Mouse (Mus musculus) neutrophil, adult 5-6 weeks (primary cell): Measurements from ENCODE around the gene Gorasp1. TPM values are rescaled to one million over a fixed set of nuclear protein-coding genes. Genes with fewer than 3 reads are reported as not detected.
A peak's percentile ranks its signal among the peaks of the same experiment; 100 is the strongest.

ENCODE experiments used
- ATAC-seq: fragments of 151-379, 151-347 bp; 2 replicates; pipeline ENCODE4 v1.8.0; 2017; ENCODE audit warnings: mild to moderate bottlenecking, moderate TSS enrichment; ENCODE audit not compliant: insufficient number of reproducible peaks, poor library complexity, low FRiP score, severe bottlenecking; ENCODE audit errors: extremely low read depth
- total RNA-seq: library from RNA; stranded (forward); fragments of 200-1000 nt; gene quantifications from 2 replicates; pipeline ENCODE4 v1.2.3, GENCODE M21; 2017

The Gorasp1 gene
- total RNA-seq, 1 experiment from 2014 or later = 3.6 TPM

DNA sequence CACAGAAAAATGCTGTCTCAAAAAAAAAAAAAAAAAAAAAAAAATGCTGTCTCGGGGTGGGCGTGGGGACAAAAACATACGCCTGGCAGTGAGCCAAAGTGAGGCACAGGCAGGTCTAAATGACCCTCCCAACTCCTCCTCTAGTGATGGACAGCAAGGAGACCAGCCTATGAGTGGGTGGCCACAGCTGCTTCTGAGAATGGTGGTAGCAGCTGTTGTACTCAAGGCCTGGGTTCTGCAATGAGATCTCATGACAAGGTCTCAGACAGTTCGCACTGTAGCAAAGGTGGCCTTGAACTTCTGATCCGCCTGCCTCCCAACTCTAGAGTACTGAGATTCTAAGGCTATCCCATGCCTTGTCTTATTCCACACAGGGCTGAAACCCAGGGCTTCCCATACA is 4.0 kb upstream of the Gorasp1 start:
- no peak for ATAC-seq

DNA sequence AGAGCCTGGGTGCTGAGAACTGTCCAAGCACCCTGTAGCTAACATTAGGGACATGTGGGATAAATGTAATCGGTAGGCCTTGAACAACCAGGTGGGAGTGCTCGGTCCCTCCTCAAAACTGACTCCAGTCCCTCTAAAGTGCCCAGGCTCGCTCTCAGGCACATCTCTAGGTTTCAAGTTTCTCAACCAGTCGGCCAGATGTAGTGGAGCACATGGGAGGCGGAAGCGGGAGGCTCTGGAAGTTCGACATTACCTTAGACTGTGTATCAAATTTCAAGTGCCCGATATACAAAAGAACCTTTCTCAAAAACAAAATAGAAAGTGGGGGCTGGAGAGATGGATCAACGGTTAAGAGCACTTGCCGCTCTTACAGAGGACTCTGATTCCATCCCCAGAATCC is 2.3 kb upstream of the Gorasp1 start:
- no peak for ATAC-seq

DNA sequence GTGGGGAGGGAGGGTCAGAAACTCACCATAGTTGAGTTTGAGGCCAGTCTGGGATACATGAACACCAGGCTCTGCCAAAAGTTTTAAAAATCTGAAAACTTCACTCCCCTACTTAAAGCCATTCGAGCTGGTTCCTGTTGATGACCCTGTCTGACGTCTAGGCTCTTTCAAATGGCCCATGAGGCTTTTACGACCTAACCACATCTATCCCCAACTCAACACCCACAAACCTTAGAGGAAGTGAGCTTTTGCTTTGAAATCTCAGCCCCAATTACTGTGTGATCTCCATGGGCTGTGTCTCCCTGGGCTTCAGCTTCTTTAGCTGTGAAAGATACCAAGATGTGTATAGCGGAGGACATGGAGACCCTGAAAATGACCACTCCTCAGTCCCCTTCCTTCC is 1.1 kb upstream of the Gorasp1 start:
- no peak for ATAC-seq

DNA sequence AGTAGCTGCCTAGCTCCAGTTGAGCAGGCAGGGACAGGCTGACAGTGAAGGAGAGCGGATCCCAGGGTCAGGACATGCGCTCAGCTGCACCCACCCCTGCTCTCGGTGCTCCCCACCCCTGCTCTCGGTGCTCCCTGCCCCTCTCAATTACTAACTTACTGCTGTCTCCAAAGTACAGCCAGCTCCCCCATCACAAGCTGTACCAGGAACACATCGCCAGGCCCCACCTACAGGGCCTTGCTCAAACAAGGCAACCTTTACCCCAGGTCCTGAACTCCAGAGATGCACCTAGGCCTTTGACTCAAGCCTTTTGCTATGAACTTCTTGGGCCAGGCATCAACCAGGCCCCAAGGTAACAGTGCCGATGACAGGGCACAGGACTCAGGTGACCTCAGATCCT is 3.7 kb downstream of the Gorasp1 start:
- ATAC-seq = no peak

DNA sequence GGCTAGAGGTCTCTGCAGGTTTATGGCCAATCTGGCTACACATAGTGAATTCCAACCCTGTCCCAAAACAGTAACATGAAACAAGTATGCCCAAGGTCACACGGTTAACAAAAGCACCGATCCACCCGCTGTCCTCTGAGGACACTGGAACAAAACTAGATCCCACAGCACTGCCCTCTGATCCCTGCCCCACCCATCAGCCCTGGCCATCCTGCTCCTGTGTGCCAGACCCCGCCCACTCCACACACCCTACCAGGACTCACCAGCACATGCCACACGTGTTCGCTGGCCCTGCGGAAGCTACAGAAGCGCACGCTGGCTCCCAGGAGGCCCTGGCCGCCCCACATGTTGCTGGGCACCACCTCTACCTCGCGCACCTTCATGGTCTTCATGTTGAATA is 5.0 kb downstream of the Gorasp1 start:
- no peak for ATAC-seq

DNA sequence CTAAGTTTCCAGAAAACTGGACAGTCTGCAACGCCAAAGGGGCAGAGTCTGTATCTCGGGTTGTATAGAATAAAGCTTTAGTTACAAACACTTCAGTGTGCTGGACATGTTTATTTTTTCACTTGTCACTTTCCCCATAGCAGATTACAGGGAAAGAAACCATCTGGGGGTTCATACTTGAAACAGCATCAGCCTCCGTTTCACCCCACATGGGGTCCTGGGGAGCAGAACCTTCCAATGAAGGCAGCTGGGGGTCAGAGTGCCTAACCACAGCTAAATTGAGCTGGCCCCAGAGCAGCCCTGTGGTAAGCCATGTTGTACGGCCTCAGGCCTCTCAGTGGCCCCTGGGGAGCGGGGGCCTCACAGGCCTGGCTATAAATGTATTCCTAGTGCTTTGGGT is 10.9 kb downstream of the Gorasp1 start:
- ATAC-seq = no peak

DNA sequence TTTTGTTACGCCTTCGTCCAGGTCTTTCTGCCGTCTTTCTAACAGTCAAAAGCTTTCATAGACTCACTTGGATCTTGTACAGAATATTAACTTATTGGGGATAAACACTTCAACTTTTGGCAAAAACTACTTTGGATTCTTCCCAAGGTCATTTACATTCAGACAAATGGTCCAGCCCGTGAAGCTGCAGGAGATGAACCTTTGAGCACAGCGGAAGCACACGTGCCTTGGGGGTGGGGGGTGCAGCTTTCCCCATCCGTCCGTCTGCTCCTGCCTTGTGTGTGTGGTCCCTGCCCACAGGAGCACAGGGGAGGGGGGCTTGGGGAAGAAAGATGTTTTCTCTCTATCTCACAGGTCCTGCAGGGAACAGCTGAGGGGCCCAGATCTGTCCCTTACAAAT is 11.6 kb downstream of the Gorasp1 start:
- no peak for ATAC-seq

DNA sequence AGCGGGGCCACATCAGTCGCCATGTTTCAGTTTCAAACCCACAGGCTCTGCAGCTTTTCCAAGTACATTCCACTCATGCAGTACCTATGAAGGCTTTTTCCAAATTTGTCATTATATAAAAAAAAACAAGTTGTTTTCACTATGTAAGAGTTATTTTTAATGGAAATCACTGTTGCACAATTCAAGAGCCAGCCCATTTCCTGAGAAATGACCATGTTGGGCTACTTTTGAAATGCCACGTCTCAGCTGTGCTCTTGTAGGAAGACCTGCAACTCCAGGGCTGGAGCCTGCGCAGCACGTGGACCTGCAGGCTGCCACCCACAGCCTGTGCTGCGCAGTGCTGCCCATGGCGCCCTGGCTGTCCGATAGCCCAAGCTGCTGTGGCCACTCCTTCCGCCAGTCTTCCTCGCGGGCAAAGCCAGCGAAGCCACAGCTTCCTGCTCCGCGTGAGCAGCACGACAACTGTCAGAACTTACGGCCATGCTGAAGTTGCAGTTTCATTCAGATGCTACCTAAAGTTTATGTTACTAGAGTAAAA is 12.2 kb downstream of the Gorasp1 start:
- no peak for ATAC-seq

DNA sequence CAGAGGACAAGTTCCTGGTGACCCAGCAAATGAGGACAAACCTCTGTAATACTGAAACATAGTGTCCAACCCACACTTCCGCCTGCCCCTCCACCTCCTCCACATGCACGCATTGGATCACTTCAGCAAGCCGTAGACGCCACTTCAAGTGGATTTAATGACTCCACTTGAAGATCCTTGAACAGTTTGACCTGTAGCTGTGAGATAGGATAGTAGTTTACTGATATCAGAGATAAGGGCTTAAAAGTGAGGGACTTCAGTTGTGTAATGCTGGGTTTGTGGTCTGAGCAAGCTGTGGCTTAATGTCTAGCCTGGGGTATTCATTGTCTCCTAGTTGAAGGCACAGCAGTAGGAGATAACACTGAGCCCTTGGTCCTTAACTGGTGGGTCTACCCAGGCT is 13.9 kb downstream of the Gorasp1 start:
- no peak for ATAC-seq

DNA sequence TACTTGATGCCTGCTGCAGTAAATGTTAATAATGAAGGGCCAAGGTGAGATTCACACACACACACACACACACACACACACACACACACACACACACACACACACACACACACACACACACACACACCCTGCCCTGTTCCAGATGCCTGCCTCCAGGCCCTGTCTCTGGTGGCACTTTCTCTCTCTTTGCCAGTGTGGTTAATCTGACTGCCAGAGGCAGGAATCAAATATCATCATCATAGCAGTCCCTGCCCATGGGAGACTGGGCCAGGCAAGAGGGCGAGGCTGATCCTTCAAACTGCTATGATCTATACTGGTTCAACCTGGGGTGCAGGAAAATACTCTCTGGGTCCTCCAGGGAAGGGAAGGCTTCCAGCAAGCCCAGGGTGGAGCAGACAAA is 17.5 kb downstream of the Gorasp1 start:
- ATAC-seq = no peak

DNA sequence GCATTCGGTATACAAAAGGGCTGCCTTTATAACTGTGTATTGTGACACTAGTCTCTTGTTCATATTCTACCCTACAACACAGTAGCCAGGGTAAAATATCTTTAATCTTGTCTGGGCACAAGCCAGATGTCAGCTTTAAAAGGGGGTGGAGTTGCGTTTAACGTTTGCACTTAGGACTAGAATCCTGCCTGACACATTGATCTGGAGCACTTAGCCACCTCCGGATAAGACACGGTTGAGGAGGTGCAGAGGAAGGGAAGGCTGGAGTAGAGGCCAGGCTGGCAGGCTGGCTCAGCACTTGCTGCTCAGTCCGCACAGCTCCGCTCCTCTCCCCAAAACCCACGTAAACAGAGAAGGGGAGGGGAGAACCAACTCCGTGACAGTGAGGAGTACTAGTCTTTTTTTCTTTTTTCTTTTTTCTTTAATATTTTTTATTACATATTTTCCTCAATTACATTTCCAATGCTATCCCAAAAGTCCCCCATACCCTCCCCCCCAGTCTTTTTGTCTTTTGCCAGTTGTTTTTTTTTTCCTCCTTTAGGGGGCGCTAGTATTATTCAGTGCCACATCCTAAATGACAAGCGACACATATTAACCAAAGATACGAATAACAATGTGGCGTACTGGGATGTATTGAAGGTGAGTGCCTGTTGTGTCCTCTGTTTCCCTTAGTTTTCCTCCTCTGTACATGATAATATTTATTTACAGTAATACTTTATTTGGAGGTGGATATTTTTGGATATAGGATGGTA is 24.1 kb downstream of the Gorasp1 start:
- no peak for ATAC-seq

DNA sequence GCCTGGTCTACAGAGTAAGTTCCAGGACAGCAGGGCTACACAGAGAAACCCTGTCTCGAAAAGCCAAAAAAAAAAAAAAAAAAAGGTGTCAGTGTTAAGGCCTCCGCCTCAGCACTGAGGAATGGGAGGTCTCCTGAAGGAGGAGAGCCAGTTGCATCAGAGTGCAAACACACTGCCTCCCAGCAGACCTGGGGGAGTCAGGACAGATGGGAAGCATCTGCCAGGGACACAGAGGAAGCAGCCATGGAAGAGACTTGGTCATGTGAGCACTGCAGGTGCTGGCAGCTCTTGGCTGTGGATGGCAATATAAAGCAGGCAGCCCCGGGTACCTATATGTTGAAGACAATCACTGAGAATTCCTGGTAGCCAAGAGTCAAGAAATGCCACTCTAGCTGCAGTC is 27.4 kb downstream of the Gorasp1 start:
- ATAC-seq = no peak

DNA sequence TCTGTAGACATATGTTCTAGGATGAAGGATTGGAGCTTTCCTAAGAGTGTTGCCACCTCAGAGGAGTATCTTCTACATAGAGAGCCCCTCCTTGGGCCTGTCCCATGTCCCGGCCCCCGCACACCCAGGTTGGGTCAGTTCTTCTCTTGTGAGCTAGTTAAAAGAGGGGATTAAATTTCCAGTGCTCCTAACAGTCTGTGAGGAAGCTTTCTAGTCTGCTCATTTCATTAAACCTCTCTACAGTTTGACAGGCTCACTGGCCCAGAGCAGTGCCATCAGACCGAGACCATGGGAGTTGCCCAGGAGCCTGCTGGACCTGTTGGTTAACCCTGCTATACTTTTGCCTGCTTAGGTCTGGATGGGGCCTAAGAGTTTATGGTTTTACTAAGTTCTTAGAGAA is 28.7 kb downstream of the Gorasp1 start:
- no peak for ATAC-seq

DNA sequence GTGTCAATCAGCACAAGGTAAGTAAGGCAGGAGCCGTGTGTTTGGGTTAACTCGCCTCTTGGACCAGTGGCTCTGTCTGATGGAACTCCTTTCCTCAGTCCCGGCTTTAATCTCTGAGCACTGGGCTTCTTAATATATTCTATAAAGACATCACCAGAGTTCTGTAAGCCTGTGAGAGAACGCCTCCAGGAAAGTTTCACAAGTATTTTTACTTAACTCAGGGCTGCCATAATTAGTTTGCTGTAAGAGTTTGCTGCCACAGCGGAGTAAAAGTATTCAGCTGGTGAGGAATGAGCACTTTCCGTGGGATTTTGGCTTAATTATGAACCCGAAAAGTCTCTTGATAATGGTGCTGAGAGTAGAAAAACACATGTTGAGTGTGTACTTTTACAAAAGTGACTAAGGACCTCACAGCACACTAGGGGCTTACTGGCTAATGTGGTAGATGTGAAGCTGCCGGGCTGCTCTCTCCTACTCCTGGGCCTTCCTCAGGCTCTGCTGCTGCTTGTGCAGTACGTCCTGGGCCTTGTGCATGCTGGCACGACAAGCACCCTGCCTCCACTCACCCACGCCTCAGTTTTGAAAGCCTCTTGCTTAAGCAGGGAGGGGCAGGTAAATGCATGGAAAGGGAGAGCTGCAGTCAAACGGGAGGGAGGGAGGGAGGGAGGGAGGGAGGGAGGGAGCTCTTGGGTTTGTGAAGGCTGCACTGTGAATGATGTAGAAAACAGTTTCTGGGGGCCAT is 34.8 kb downstream of the Gorasp1 start:
- ATAC-seq = no peak

DNA sequence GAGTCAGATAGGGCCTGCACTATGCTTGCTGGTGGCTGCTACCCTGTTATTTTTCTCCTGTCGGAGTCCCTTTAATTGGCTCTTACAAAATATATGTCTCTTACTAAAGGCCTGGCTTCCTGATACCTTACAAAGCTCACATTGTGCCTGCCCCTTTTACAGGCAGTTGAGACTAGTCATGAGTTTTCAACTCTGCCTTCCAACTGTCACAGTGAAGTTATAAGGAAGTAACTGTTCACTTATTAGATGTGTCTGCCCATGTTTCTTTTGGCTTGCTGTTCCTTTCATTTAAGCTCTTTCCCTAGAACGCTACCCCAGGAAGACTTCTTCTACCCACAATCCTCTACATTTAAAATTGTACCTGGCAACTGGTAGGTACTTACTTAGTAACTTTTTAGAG is 37.9 kb downstream of the Gorasp1 start:
- ATAC-seq = no peak

DNA sequence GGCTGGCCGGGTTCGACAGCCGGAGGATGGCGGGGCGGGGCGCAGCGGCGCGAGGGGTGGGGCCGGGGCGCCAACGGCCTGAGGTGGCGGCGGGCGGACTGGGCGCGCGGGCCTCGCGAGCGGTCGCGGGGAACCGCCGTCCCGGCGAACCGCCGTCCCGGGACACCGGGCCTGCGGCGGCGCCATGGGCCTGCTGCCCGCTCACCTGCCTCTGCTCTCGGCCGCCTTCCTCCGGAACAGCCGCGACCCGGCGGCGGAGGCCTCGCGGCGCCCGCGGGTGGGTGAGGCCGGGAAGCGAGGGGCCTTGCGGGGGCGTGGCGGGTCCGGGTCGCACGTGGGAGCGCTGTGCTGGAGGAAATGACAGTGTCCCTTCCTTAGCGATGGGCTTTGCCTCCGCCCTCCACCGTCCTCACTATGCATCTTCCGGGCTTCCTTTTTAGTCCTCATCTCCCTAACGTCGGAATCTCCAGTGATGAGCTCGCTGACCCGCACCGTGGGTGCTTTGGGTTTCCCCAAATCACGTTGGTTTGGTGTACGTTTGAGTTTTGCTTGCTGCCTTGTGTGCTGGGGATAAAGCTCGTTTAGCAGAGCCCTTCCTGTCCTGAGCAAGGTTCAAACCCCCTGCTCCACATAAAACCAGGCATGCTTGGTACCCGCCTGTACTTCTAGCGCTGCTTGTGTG is 42.2 kb downstream of the Gorasp1 start:
- no peak for ATAC-seq

DNA sequence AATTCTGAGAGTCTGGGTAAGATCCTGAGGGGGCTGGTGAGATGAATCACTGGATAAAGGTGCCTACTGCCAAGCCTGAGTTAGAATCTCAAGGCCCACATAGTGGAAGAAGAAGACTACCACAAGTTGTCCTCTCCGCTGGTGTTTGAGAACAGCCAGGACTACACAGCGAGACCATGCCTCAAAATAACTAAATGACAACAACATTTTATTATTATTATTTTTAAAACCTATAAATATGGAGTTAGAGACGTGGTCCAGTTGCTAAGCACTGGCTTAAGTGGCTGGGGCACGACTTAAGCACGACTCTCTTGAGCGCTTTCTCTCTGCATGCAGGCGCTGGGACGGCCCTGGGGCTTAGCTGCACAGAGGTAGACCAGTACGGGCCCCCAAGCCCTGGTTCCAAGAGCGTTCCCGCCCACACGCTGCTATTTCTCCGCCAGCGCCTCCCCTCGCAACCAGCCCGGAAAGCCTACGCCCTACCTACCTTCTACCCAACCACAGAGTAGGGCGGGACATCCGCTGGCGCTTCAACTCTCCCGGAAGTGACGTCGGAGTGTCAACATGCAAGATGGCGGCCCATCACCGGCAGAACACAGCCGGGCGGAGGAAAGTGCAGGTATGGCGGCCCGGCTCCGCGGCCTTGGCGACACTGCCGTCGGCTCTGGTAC is 42.9 kb downstream of the Gorasp1 start, which contains the start of gene Wdr48:
Gene Wdr48 (plus strand): TSS at position 540 of the 671 bp plus-strand sequence.
- ATAC-seq = peak; percentile 98

DNA sequence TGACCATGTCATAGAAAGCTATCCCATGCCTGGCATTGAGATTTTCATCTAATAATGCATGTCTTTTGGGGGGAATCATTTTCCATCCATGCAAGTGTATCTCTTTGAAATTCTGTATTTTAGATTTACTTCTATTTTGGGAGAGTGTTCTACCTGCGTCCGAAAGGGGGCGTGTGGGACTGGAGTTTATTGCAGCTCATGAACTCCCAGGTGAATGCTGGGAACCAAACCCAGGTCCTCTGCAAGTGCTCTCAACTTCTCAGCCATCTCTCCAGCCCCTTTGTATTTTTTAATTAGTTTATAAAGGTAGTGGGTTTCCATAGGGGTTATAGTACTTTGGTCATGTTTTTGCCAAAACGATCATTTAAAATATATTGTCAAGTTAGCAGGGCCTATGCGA is 43.5 kb downstream of the Gorasp1 start:
- no peak for ATAC-seq

DNA sequence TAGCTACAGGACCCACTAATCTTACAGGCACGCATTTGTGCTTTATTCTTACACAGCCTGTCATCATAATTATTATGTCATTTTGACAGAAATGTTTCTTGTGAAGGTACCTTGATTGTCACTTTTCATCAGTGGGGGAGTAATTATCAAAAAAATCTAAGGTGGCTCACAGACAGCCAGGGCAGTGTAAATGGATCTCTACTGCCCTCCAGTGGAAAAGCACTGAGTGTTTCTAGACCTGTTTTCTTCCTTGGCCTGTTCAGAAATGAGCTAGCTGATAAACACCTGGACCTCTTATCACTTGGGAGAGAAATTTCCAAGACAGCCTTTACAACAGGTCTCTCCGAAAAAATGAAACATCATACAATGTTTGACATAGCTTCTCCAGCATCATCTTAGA is 46.7 kb downstream of the Gorasp1 start:
- no peak for ATAC-seq
